Mouse (Mus musculus) lung, adult 2 months (tissue): ENCODE results near the gene Btbd9.

ENCODE experiments used
- CTCF ChIP-seq: fragments of 200-500 bp; IDR thresholded peaks from 2 replicates; pipeline ENCODE4 v1.5.1; 2011; ENCODE audit warnings: mild to moderate bottlenecking, low read length, control low read depth; ENCODE audit not compliant: insufficient read depth
- POLR2A ChIP-seq: fragments of 200-500 bp; IDR thresholded peaks from 2 replicates; pipeline ENCODE4 v1.6.1; 2011; ENCODE audit warnings: low read depth, mild to moderate bottlenecking, control low read depth, low read length, borderline replicate concordance; ENCODE audit errors: extremely low read depth

DNA sequence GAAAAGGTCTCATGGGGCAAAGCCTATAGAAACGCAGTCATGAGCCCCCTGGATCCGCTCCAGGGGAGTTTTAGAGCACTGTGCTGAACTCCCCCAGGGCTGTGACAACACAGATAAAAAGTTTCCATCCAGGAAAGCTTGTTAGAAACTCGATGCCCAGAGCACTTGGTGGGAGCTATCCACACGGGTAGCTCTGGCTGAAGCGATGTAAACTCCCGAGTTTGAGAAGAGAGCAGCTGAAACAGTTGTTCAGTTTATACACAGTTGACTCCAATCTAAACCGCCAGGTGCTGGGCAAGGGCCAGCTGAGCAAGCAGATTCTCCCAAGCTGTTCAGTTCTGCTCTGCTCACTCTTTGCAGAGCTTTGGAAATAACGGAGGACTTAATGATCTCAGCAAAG, 37.2 kb downstream of the Btbd9 start:
- TF ChIP-seq CTCF (no peak), POLR2A (no peak)
